Mouse (Mus musculus) heart, postnatal 10 days (tissue): ENCODE results near the gene Kank2. TPM values are rescaled to one million over a fixed set of nuclear protein-coding genes. Genes with fewer than 3 reads are reported as not detected.

ENCODE experiments used
- DNase-seq, 2 experiments: peaks; one replicate each; pipeline ENCODE4 v3.0.0; 2021
- intact Hi-C: fragments of 180-260 bp; cut with DNase I; formaldehyde crosslinking; loops from one replicate; pipeline ENCODE4 v1.15.1; 2025
- total RNA-seq, 2 experiments: library from RNA; stranded (reverse); gene quantifications; 2 replicates each; pipeline ENCODE4 v1.2.3; 2021

Kank2 gene
- 10 to 100 TPM; 49.5 to 51.9 TPM for total RNA-seq

- intact Hi-C loops = loop anchor here (5.0 kb wide), 1 partner anchor 181 kb away; the partner anchor contains the start of gene Smarca4
Measured at GRCm38 (mm10) chr9:21798345-21799009, at the start of gene Kank2. TSS of gene Kank2 (minus strand) at chr9:21798744.

DNA sequence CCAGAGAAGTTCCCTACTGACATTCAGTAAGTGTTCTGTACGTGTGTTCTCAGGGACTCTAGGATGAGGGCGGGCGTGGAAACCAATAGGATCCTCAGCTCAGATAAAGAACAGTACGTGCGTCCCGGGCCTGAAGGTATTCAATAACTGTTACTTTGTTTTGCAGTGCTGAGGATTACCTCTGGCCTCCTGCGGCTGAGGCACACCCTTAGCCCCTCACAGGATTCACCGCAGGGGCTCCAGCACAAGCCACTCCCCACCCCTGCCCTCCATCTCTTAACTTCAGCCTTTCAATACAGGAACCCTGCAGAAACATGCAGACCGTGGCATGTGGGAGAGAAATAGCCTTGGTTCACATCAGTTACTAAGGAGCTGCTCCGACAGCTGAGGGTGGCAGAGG lies 49.4 kb upstream of the Kank2 start:
- intact Hi-C loops = no loop called here
- DNase-seq = no peak

More at GRCm38 (mm10) chr9:21798345-21799009, at the start of gene Kank2:
- peak; percentile 94 for DNase-seq

- intact Hi-C loops = no loop called here
- DNase-seq = no peak
Measured at GRCm38 (mm10) chr9:21847425-21847824, 48.9 kb upstream of the Kank2 start.

DNA sequence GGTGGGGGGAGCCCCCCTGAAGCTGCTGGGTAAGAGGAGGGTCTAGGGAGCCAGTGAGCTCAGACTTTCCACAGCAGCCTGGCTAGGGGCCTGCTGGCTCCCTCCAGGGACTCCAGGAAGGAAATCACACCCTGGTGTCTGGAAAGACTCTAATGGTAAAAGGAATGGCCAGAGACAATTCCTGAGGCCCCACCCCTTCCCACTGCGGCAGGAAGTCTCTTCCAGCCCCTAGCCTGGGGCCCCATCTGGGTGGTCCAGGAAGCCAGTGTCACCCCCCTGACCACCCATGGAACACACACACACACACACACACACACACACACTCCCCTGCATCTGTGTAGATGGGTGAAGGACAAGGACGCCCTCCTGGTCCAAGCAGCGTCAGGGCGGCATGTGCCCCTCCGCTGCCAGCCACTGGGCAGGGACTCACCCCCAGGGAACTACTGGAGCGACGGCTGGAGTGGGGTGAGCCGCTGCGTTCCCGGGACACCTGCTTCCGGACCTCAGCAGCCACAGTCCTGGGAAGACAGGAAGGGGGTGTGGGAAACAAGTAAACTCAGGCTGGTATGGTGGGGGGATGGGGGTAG lies 48.3 kb upstream of the Kank2 start:
- peak; percentile 86 for DNase-seq
- intact Hi-C loops = no loop called here

GRCm38 (mm10) chr9:21845381-21846080 lies 47.0 kb upstream of the Kank2 start:
- DNase-seq = no peak
- intact Hi-C loops = no loop called here

- DNase-seq = no peak
Measured at GRCm38 (mm10) chr9:21843086-21843485, 44.5 kb upstream of the Kank2 start.

DNA sequence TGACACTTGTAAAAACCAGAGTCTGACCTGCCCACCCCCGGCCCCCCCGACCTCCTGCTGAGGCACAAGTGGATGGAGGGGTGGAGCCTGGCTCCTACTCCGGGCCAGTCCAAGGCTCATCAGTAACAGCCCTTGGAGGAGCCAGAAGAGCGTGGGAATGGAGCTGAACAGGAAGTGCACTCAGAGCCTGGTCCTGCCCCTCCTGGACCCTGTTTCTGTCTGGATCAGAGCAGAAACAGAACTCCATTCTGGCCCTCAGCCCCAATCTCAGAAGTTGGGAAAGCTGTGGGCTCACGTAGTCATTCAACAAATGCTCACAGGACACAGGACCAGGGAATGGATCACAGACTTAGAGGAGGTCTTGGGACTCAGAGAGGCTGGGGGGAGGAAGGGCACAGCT lies 43.8 kb upstream of the Kank2 start:
- intact Hi-C loops = no loop called here
- peak; percentile 74 to 75 for DNase-seq

More at GRCm38 (mm10) chr9:21843086-21843485, 44.5 kb upstream of the Kank2 start:
- intact Hi-C loops = no loop called here

- intact Hi-C loops = no loop called here
- DNase-seq = no peak
Measured at GRCm38 (mm10) chr9:21841340-21841739, 42.8 kb upstream of the Kank2 start.

GRCm38 (mm10) chr9:21840115-21840787 lies 41.7 kb upstream of the Kank2 start:
- peak in 1 of 2 experiments; percentile 55 for DNase-seq
- intact Hi-C loops = loop anchor here (1.0 kb wide), 1 partner anchor 31 kb away; no protein-coding TSS in a partner anchor

DNA sequence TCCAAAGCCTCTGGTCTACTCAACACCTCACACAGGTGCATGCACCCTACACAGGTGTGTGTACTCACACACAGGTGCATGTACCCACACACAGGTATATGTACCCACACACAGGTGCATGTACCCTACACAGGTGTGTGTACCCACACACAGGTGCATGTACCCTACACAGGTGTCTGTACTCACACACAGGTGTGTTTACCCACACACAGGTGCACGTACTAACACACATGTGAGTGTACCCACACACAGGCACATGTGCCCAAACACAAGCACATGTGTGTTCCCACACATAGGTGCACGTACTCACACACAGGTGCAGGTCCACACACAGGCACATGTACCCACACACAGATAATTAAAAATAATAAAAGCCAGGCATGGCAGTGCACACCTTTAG lies 39.1 kb upstream of the Kank2 start:
- no peak for DNase-seq
- intact Hi-C loops = no loop called here

- intact Hi-C loops = no loop called here
- DNase-seq = peak in 1 of 2 experiments; percentile 34
Measured at GRCm38 (mm10) chr9:21835258-21835912, 36.8 kb upstream of the Kank2 start, which contains the start of gene Angptl8. TSS of gene Angptl8 (plus strand) at chr9:21835510.

DNA sequence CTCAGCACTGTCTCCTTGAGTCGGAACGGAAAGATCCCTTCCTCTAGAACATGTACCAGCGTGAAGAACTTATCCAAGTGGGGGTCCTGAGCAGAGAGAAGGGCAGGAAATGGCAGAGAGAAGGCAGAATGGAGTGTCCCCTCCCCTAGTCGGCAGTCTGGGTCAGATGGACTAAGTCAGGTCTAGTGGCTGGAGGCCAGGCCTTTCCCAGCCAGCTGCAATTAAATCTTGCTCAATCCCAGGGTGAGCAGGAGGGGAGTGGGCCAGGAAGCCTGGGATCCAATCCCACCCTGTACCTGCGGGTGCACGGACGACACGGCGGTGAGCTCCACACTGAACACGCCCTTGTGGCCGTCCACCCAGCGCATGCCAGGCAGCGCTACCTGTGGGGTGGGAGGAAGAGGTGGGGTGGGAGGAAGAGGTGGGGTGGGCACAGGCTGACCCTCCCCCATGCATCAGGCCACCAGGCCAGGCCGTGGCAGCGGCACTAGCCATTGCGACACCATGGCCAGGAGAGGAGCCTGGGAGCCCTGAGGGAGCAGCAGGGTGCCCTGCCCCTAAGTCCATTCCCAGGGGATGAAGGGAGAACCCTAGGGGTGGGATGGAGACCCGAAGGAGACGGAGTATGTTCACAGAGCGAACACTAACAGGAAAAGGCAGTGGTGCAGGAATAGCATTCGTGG lies 33.2 kb upstream of the Kank2 start:
- DNase-seq = no peak
- intact Hi-C loops = no loop called here

DNA sequence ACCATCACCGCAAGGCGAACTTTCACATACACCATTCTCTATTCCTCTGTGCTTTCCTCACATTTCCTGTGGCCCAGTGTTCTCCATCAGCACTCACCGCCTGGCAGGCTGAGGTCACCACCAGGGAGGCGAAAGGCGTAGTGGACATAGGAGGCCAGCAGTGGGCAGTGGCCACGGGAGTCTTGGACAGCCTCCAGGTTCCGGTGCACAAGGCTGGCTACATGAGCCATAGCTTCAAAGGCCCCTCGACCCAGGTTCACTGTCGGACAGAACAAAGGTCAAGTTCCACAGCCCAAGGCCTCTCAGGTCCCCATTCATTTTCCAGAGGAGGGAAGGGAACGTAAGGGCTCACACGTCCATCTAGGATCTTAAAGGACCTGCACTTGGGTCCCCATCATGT lies 32.4 kb upstream of the Kank2 start:
- intact Hi-C loops = no loop called here

DNA sequence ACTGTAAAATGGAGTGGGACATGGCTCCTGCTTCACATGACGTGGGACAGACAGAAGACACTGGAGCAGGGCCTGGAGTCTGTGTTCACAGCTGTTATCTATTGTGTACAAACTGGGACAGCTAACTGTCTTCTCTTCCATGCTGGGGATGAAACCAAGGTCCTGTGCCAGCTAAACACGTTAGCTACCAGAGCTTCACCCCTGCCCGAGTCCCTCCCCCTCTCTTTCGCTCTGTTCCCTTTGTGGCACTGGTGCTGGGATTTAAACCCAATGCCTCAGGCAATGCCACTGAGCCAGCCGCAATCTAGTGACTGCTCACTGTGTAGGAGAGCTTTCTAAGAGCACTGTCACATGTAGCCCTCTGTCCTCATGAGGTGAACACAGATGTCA lies 31.9 kb upstream of the Kank2 start:
- DNase-seq = no peak
- intact Hi-C loops = no loop called here

More for the DNA sequence above, 32.4 kb upstream of the Kank2 start:
- DNase-seq = no peak

DNA sequence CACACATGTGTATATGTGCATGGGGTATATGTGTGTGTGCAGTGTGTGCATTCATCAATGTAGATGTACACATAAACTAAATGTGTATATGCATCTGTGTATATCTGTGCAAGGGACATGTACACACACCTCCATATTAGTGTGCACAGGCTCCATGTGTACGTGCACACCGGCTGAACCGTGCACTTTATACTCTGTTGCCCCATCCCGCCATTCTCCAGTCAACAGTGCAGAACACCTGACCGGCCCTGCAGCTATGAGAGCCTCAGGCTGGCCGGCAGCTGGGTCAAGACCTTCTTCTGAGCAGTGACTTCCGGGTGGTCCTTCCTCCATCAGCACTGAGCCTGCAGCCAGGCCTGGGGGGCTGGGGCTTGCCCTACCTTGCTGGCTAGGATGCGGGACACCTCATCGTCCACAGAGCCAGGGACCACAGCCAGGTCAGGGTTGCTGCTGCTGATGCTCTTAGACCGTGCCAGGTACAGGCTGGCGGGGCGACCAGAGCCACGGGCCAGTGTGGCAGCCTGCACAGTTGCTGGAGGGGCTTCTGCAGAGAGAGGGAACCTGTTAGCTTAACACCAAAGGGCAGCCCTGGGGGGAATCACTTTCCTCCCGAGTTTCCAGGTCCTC lies 31.4 kb upstream of the Kank2 start:
- DNase-seq = no peak
- intact Hi-C loops = no loop called here

DNA sequence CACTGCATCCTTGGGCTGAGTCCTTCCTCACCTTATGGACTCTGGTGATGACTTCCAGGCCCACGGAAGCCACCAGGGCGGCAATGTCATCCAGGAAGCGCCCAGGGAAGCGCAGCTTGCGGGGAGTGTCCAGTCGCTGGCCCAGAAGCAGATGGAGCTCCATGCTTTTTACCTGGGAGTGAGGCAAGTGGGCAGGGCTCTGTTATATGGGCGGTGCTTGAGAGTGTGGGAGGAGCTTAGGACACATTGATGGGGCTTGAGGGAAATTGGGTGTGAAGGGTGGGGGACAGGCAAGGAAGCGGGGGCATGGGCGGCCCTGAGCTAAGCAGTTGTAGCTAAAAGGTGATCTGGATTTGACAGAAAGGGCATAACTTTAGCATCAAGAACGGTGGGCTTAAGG lies 25.8 kb upstream of the Kank2 start:
- intact Hi-C loops = no loop called here
- DNase-seq = no peak

DNA sequence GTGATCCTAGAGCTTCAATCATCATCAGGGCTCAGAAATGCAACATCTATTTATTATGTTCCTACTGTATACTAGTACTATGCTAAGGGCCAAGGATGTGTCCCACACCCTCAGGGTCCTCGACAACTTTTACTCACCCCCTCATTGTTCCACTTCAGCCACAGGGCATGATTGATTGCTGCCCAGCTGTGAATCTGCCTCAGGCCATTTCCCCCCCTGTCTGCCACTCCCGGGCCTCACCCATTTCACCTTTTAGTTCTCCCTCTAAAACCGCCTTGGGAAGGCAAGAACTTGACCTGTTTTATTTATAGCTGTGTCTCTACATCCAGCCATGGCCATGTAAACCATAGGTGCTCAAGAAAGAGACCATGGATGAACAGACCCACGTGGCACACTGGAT lies 25.4 kb upstream of the Kank2 start:
- intact Hi-C loops = no loop called here
- DNase-seq = no peak

GRCm38 (mm10) chr9:21822686-21823085 lies 24.1 kb upstream of the Kank2 start:
- intact Hi-C loops = no loop called here
- DNase-seq = no peak

GRCm38 (mm10) chr9:21820183-21820582 lies 21.6 kb upstream of the Kank2 start:
- no peak for DNase-seq
- intact Hi-C loops = no loop called here
